Mouse (Mus musculus) NIH3T3 (cell line): ENCODE measurements around the gene Cep41.
A peak's percentile ranks its signal among the peaks of the same experiment; 100 is the strongest.

Source experiments
- DNase-seq: peaks from one replicate; pipeline ENCODE4 v3.0.0-alpha.2; 2012; ENCODE audit warnings: low read depth

The Cep41 gene

GRCm38 (mm10) chr6:30624763-30625162 is 68.8 kb downstream of the Cep41 start:
- DNase-seq, result no peak

GRCm38 (mm10) chr6:30621986-30622389 is 71.6 kb downstream of the Cep41 start:
- DNase-seq, result no peak

- DNase-seq, result no peak
These were observed 72.6 kb downstream of the Cep41 start for GRCm38 (mm10) chr6:30620994-30621393.

DNA sequence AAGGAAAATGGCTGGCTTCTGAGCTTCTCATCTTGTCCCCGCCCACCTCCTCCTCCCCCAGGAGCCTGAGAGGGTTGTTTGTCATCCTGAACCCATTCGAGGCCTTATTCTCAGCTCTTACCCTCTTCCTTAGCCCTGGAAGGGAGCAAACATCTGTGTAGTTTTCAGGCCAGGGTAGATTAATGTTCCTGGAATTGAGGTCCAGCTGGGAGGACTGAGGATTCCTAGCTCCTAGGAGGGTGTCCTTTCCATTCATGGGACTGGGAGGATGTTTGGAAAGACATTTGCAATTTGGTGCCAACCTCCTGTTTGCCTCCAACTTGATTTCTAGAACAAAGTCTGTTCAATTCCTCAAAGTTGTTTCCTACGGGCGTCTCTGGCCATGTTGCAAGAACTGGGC is 73.0 kb downstream of the Cep41 start:
- no peak for DNase-seq

DNA sequence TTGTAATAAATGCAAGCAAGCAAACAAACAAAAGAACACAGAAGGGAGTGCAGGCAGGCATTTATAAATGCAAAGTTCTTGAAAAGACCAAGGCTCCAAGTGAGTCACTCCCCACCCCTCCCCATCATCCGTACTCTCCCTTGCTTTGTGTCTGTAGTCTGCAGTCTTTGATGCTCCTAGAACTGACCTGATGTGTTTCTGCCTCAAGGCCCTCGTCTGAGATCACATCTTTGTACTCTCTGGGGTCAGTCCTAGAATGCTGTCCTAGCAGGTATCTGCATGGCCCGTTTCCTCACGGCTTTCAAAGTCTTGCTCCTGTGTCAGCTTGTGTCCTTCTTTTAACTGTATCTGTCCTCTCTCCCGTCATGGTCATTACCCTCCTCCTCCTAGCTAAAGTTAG is 73.9 kb downstream of the Cep41 start:
- no peak for DNase-seq

DNA sequence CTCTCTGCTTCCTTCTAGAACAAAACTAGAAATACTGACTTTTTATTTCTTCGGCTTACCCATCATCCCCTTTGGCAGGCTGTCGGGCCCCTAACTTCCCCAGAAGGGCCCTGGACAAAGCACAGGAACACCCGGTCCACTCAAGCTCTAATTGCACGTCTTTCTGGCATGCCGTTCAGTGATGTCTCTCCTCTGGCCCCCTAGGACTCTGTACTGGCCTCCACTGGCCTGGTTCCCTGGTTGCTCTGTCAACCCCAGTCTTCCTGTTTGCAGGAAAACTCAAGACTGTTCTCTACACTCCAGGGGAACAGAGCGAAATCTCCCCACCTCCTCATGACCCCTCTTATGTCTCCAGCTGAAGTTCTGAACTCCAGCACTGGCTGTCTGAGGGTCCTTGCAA is 74.8 kb downstream of the Cep41 start:
- no peak for DNase-seq

- peak; percentile 23 for DNase-seq
These were observed 75.5 kb downstream of the Cep41 start for GRCm38 (mm10) chr6:30617959-30618590.

DNA sequence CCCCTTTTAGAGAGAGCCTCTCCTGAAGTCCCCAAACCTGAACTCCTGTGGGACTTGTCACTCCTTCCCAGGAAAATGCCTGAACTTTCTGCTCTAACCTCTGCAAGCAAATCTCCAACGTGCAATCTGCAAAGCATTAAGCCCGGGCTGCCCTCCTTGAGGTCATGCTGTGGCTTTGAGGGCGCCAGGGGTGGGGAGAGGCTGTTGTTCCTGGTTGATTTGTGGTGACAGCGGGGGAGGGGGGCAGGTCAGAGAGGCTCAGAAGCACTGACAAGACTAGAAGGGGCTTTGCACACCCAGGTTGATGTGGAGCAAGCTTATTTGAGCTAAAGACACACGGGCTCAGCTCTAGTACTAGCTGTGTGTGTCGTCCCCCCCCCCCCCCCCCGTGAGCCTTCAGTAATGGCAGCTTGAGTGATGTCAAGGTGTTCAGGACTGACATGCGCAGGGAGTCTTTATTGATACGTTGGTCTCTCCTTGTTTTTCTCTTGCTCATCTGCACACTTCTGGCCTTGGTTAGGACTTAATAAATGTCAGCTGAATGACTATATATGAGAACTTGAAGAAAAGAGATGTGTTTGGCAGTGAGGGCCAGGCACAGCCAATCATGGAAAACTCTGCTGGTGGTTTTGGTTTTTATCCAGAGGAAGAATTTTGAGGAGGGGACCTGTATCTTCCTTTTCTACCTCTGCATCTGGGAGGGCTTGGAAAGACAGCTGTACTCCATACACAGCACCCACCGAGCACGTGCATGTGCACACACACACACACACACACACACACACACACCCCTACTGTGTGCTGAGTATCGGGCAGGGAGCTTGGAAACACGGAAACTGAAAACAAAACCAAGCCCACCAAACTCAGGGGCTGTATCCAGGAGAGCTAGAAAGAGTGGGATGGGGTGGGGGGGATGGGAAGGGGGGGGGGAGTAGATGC is 76.3 kb downstream of the Cep41 start:
- peak; percentile 68 for DNase-seq

DNA sequence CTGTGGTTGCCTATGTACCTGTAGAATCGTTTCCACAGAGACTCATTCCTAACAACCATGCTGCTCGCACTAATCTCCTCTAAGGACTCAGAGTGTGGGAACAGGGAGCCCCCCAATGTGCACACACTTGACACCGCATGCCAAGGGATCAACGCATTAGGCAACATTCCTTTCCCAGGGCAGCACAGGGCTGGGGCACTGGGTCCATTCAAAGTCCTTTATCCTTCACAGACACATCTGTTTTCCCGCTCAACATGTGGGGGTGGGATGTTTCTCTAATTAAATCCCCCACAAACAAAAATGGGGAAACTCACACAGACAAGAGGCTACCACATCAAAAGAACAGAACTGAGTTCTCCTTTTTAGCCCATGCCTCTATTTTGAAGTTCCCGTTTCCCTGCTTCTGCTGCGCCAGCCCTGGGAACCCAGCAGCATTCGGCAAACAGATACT is 77.0 kb downstream of the Cep41 start:
- DNase-seq, result no peak

DNA sequence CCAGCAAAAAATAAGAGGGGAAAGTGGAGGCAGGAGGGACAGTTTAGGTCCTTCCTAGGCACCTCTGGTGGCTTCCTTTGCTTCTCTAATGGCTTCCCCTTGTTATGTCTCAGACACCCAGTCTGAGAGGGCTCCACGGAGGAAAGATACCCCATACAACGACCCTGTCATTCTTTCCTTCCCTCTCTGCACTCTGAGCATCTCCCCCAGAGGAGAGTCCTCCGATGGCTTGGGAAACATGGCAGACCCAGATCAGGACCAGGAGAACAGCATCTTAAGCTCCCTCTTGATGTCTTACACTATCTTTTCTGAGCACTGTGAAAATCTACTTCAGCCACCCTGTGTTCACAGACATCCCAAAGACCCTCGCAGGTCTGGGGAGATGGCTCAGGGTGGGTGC is 77.8 kb downstream of the Cep41 start:
- DNase-seq, result no peak

- no peak for DNase-seq
These were observed 79.3 kb downstream of the Cep41 start for GRCm38 (mm10) chr6:30614251-30614650.

GRCm38 (mm10) chr6:30611212-30611611 is 82.3 kb downstream of the Cep41 start:
- DNase-seq, result no peak

- no peak for DNase-seq
These were observed 82.8 kb downstream of the Cep41 start, which contains the start of gene Cpa5 for GRCm38 (mm10) chr6:30610710-30611109. TSS of gene Cpa5 (plus strand) at chr6:30611010.

- DNase-seq, result no peak
These were observed 87.9 kb downstream of the Cep41 start for GRCm38 (mm10) chr6:30605672-30606071.

DNA sequence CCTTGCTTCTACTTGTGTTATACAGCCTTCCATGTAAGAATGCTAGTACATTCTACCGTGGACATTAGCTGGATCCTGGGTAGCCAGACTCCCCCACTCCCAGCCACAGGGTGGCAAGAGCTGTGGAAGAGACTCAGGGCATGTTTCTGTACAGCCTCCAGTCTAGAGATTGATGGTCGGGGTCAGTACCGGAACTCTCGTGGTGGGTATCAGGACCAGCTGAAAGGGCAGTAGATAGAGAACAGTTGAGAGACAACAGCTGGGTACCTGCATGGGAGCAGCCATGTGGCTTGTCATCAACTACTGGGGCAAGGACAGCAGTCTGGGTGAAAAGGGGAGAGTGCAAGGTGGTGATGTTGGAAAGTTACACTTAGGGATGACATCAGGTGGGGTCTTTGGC is 88.4 kb downstream of the Cep41 start:
- no peak for DNase-seq

GRCm38 (mm10) chr6:30604342-30604867 is 89.1 kb downstream of the Cep41 start:
- DNase-seq, result no peak
